30 mouse cellular contexts compared by ENCODE assay signal in genomic region chr12:98998662-98999428, GRCm38 (mm10).
DNase-seq lines count a peak whose midpoint lies in the region; ATAC-seq and TF ChIP-seq lines count a peak whose summit lies in the region.
"Had no signal": no experiment of that assay in that cellular context is flagged by ENCODE, and none has a peak within 500 bp of the region (broad histone marks: within the 10 kb centered on the region; RNA-seq: fewer than 3 reads in every experiment).

No protein-coding gene starts in this region.

- TF ChIP-seq EP300 in liver, embryonic 14.5 days (IDR thresholded peaks at IDR 0.05; ENCODE audit: low read depth), result 0 out of 2 replicates have a peak, but pooled peaks have one; percentile 3

- H3K27me3 ChIP-seq in liver, embryonic 14.5 days (ENCODE audit: control insufficient read depth, insufficient read depth, low read length), result no peaks in the 10 kb centered on the region
- H3K27me3 ChIP-seq in liver, embryonic 12.5 days (replicated peaks), result no peaks in the 10 kb centered on the region
- no peaks in the 10 kb centered on the region for H3K27me3 ChIP-seq in thymus, adult 2 months (ENCODE audit: control insufficient read depth, insufficient read depth, low read length)
- H3K27me3 ChIP-seq: embryonic facial prominence, embryonic 15.5 days; forebrain, embryonic 13.5 days; limb, embryonic 13.5 days; neural tube, embryonic 12.5 days; stomach, embryonic 15.5 days had no signal

- no peak for ATAC-seq in liver, embryonic 14.5 days (ENCODE audit: insufficient read depth)
- ATAC-seq in liver, embryonic 12.5 days, result no peak
- ATAC-seq in common myeloid progenitor, adult 5-6 weeks (replicated peaks; ENCODE audit: low read depth, poor library complexity, severe bottlenecking), result peak; percentile 50
- ATAC-seq: forebrain, embryonic 13.5 days; hindbrain, embryonic 16.5 days; midbrain, embryonic 16.5 days had no signal

- no peak overlapping the region for H3K27ac ChIP-seq in liver, embryonic 14.5 days
- no peak overlapping the region for H3K27ac ChIP-seq in liver, embryonic 12.5 days
- H3K27ac ChIP-seq in thymus, adult 2 months (ENCODE audit: control insufficient read depth, insufficient read depth, low read length), result no peak overlapping the region
- H3K27ac ChIP-seq: embryonic facial prominence, embryonic 10.5 days; embryonic facial prominence, embryonic 15.5 days; forebrain, embryonic 13.5 days; gastrocnemius, adult 2 months; layer of hippocampus, adult 2 months; limb, embryonic 13.5 days; macrophage; neural tube, embryonic 12.5 days; stomach, embryonic 15.5 days had no signal

- H3K4me1 ChIP-seq in liver, embryonic 14.5 days (replicated peaks; ENCODE audit: control insufficient read depth in 2 of 2, insufficient read depth in 2 of 2, low read length in 1 of 2), result peaks cover 5 to 8% of the 10 kb centered on the region in 2 experiments; a peak in 3 of 4 replicates
- peaks cover 14% of the 10 kb centered on the region; the same call in 1 of the 2 replicates for H3K4me1 ChIP-seq in liver, embryonic 12.5 days
- peaks cover 18% of the 10 kb centered on the region for H3K4me1 ChIP-seq in thymus, adult 2 months (replicated peaks; ENCODE audit: control insufficient read depth, insufficient read depth, low read length)
- H3K4me1 ChIP-seq: embryonic facial prominence, embryonic 15.5 days; limb, embryonic 13.5 days; neural tube, embryonic 12.5 days; stomach, embryonic 15.5 days had no signal

- H3K4me2 ChIP-seq in liver, embryonic 14.5 days (ENCODE audit: low read depth), result no peak overlapping the region
- H3K4me2 ChIP-seq in liver, embryonic 12.5 days, result no peak overlapping the region
- H3K4me2 ChIP-seq: embryonic facial prominence, embryonic 15.5 days; forebrain, embryonic 13.5 days; limb, embryonic 13.5 days; liver, embryonic 11.5 days; neural tube, embryonic 12.5 days; stomach, embryonic 15.5 days had no signal

- no peak for DNase-seq in liver, embryonic 14.5 days (ENCODE audit: low read depth in 3 of 3, low spot score in 3 of 3)
- peak; percentile 23 for DNase-seq in thymus, adult 2 months
- DNase-seq in thymus, postnatal 4 days, result peak; percentile 35
- DNase-seq in adipocyte (ENCODE audit: low spot score), result no peak
- DNase-seq in adrenal gland, adult 8-10 months, result no peak
- no peak for DNase-seq in right cerebral cortex, postnatal 4 days
- DNase-seq: adrenal gland, postnatal 14 days; B cell, adult 2 months; cerebellum, adult 18-20 months; cerebellum, postnatal 10 days; gastrocnemius, adult 2 months; gastrocnemius, postnatal 36 days; heart, postnatal 14 days; kidney, adult 2 months; kidney, postnatal 36 days; lung, adult 18-20 months; lung, postnatal 10 days had no signal

- 25% methylated on average over 10 of the region's 10 CpGs for WGBS in liver, embryonic 14.5 days (ENCODE audit: insufficient replicate concordance)
- WGBS in liver, embryonic 12.5 days (ENCODE audit: insufficient replicate concordance), result 33% methylated on average over 10 of the region's 10 CpGs
- whole genome bisulfite sequencing in thymus, adult 2 months, result 24% methylated on average over 10 of the region's 10 CpGs

- no peaks in the 10 kb centered on the region for H3K36me3 ChIP-seq in liver, embryonic 14.5 days (replicated peaks; ENCODE audit: control insufficient read depth, insufficient read depth, low read depth)
- H3K36me3 ChIP-seq in liver, embryonic 12.5 days, result no peaks in the 10 kb centered on the region
- no peaks in the 10 kb centered on the region for H3K36me3 ChIP-seq in thymus, adult 2 months (ENCODE audit: control insufficient read depth, insufficient read depth, low read length)
- H3K36me3 ChIP-seq: embryonic facial prominence, embryonic 10.5 days; embryonic facial prominence, embryonic 15.5 days; limb, embryonic 13.5 days; neural tube, embryonic 12.5 days; stomach, embryonic 15.5 days had no signal

- H3K9me3 ChIP-seq in liver, embryonic 14.5 days (ENCODE audit: control insufficient read depth, low read length), result no peaks in the 10 kb centered on the region
- no peaks in the 10 kb centered on the region for H3K9me3 ChIP-seq in liver, embryonic 12.5 days (replicated peaks)
- H3K9me3 ChIP-seq: embryonic facial prominence, embryonic 10.5 days; embryonic facial prominence, embryonic 15.5 days; forebrain, embryonic 13.5 days; limb, embryonic 13.5 days; neural tube, embryonic 12.5 days; stomach, embryonic 15.5 days had no signal

- TF ChIP-seq POLR2A in thymus, adult 2 months (IDR thresholded peaks at IDR 0.05; ENCODE audit: control insufficient read depth, extremely low read depth, insufficient read depth, low read length, poor library complexity), result no peak

- no peak overlapping the region for H3K9ac ChIP-seq in liver, embryonic 14.5 days (replicated peaks)
- H3K9ac ChIP-seq in liver, embryonic 12.5 days, result no peak overlapping the region
- H3K9ac ChIP-seq: embryonic facial prominence, embryonic 15.5 days; forebrain, embryonic 13.5 days; limb, embryonic 13.5 days; neural tube, embryonic 12.5 days; stomach, embryonic 15.5 days had no signal

- H3K4me3 ChIP-seq in liver, embryonic 14.5 days (ENCODE audit: insufficient read depth in 1 of 2, low read depth in 2 of 2, low read length in 2 of 2), result no peak overlapping the region
- no peak overlapping the region for H3K4me3 ChIP-seq in liver, embryonic 12.5 days
- no peak overlapping the region for H3K4me3 ChIP-seq in thymus, adult 2 months (ENCODE audit: control insufficient read depth, insufficient read depth, low read length)
- H3K4me3 ChIP-seq: embryonic facial prominence, embryonic 10.5 days; embryonic facial prominence, embryonic 15.5 days; forebrain, embryonic 13.5 days; gastrocnemius, adult 2 months; layer of hippocampus, adult 2 months; limb, embryonic 13.5 days; neural tube, embryonic 12.5 days; stomach, embryonic 15.5 days had no signal

- no peak for TF ChIP-seq CTCF in liver, embryonic 14.5 days (IDR thresholded peaks at IDR 0.05; ENCODE audit: low read depth)
- no peak for TF ChIP-seq CTCF in thymus, adult 2 months (IDR thresholded peaks at IDR 0.05; ENCODE audit: borderline replicate concordance, control insufficient read depth, extremely low read depth, insufficient read depth, low read length, poor library complexity)

Comparison
In these comparisons a context has a peak if more than half of its experiments do, and no peak if none do; other contexts are left out.
1. DNase-seq: peak in thymus, adult 2 months (single experiment) and thymus, postnatal 4 days (single experiment); none in liver, embryonic 14.5 days (0 of 3), adipocyte (single experiment), adrenal gland, adult 8-10 months (single experiment) and right cerebral cortex, postnatal 4 days (single experiment).